Mouse (Mus musculus) cortical plate, adult 2 months (tissue): ENCODE data around the gene Smagp. TPM values are rescaled to one million over a fixed set of nuclear protein-coding genes. Genes with fewer than 3 reads are reported as not detected.
A peak's percentile ranks its signal among the peaks of the same experiment; 100 is the strongest.

Experiments
- H3K27ac ChIP-seq: fragments of 200-500 bp; 2 replicates; pipeline ENCODE4 v1.5.1; 2012; ENCODE audit warnings: low read length, control low read depth, inconsistent platforms; ENCODE audit not compliant: insufficient read depth
- H3K4me1 ChIP-seq: fragments of 200-500 bp; 2 replicates; pipeline ENCODE4 v1.6.1; 2011; ENCODE audit warnings: low read length; ENCODE audit not compliant: control insufficient read depth, insufficient read depth
- H3K4me3 ChIP-seq: fragments of 200-500 bp; 2 replicates; pipeline ENCODE4 v1.5.1; 2011; ENCODE audit warnings: mild to moderate bottlenecking, low read length, control low read depth; ENCODE audit not compliant: insufficient read depth
- CTCF ChIP-seq: fragments of 200-500 bp; IDR thresholded peaks from 2 replicates; pipeline ENCODE4 v1.5.1; 2011; ENCODE audit warnings: mild to moderate bottlenecking, control low read depth, low read length; ENCODE audit not compliant: insufficient read depth; ENCODE audit errors: extremely low read depth
- POLR2A ChIP-seq: fragments of 200-500 bp; IDR thresholded peaks from 2 replicates; pipeline ENCODE4 v1.6.1; 2011; ENCODE audit warnings: mild to moderate bottlenecking, low read length, control low read depth; ENCODE audit not compliant: insufficient read depth; ENCODE audit errors: extremely low read depth
- polyA plus RNA-seq: library from polyadenylated mRNA; depleted of rRNA; stranded (reverse); fragments of >200 nt; gene quantifications from 2 replicates; pipeline ENCODE4 v1.2.3, GENCODE M21; 2012

The Smagp gene
- polyA plus RNA-seq, 1 experiment, result 4.2 TPM

- no peak for TF ChIP-seq POLR2A
- TF ChIP-seq CTCF, result no peak
- Histone ChIP-seq H3K27ac (peak within 1 kb of the TSS; percentile 80), H3K4me3 (peak within 1 kb of the TSS; percentile 99), H3K4me1 (no peaks in the 10 kb centered on the region)
Measured at GRCm38 (mm10) chr15:100599276-100600046, 37.3 kb downstream of the Smagp start, which contains the start of gene Pou6f1. Gene Pou6f1, minus strand, starts transcription at chr15:100599984.

- TF ChIP-seq POLR2A (peak; percentile 60; the same call in 1 of the 2 replicates), CTCF (no peak)
- no peaks in the 10 kb centered on the region for H3K4me1 ChIP-seq
- H3K27ac ChIP-seq, result peak overlapping the region; percentile 49; the same call in 1 of the 2 replicates
Measured at GRCm38 (mm10) chr15:100598883-100599275, 37.9 kb downstream of the Smagp start.

GRCm38 (mm10) chr15:100598287-100598882 lies 38.4 kb downstream of the Smagp start:
- Histone ChIP-seq H3K27ac (peak overlapping the region; percentile 49; the same call in 1 of the 2 replicates), H3K4me3 (peak overlapping the region; percentile 99), H3K4me1 (no peaks in the 10 kb centered on the region)
- no peak for TF ChIP-seq CTCF
- TF ChIP-seq POLR2A, result no peak

More at GRCm38 (mm10) chr15:100598883-100599275, 37.9 kb downstream of the Smagp start:
- peak overlapping the region; percentile 99 for H3K4me3 ChIP-seq

GRCm38 (mm10) chr15:100592817-100593216 lies 43.9 kb downstream of the Smagp start:
- Histone ChIP-seq H3K4me3 (no peak overlapping the region), H3K4me1 (no peaks in the 10 kb centered on the region), H3K27ac (no peak overlapping the region)
- no peak for TF ChIP-seq CTCF
- no peak for TF ChIP-seq POLR2A

GRCm38 (mm10) chr15:100590436-100590835 lies 46.3 kb downstream of the Smagp start:
- no peak for TF ChIP-seq POLR2A
- no peak for TF ChIP-seq CTCF
- H3K4me3 ChIP-seq, result no peak overlapping the region

GRCm38 (mm10) chr15:100588297-100588696 lies 48.4 kb downstream of the Smagp start:
- Histone ChIP-seq H3K4me3 (no peak overlapping the region), H3K4me1 (no peaks in the 10 kb centered on the region), H3K27ac (no peak overlapping the region)
- TF ChIP-seq CTCF (no peak), POLR2A (no peak)

More at GRCm38 (mm10) chr15:100590436-100590835, 46.3 kb downstream of the Smagp start:
- Histone ChIP-seq H3K27ac (no peak overlapping the region), H3K4me1 (no peaks in the 10 kb centered on the region)

- no peak for TF ChIP-seq CTCF
- no peak for TF ChIP-seq POLR2A
- no peak overlapping the region for H3K4me3 ChIP-seq
- H3K27ac ChIP-seq, result no peak overlapping the region
- H3K4me1 ChIP-seq, result no peaks in the 10 kb centered on the region
Measured at GRCm38 (mm10) chr15:100587166-100587565, 49.6 kb downstream of the Smagp start.

- Histone ChIP-seq H3K4me1 (no peaks in the 10 kb centered on the region), H3K27ac (no peak overlapping the region), H3K4me3 (no peak overlapping the region)
- TF ChIP-seq CTCF (no peak), POLR2A (no peak)
Measured at GRCm38 (mm10) chr15:100585931-100586330, 50.8 kb downstream of the Smagp start.

- no peak for TF ChIP-seq POLR2A
- TF ChIP-seq CTCF, result no peak
- H3K27ac ChIP-seq, result no peak overlapping the region
Measured at GRCm38 (mm10) chr15:100580108-100580507, 56.6 kb downstream of the Smagp start.

More at GRCm38 (mm10) chr15:100580108-100580507, 56.6 kb downstream of the Smagp start:
- Histone ChIP-seq H3K4me1 (no peaks in the 10 kb centered on the region), H3K4me3 (no peak overlapping the region)
